Mouse (Mus musculus): ENCODE measurements around the gene Ptpn14. TPM values are rescaled to one million over a fixed set of nuclear protein-coding genes. Genes with fewer than 3 reads are reported as not detected.

Ptpn14 gene
- polyA plus RNA-seq, 1 experiment from 2014 or later, result 3.2 TPM

DNA sequence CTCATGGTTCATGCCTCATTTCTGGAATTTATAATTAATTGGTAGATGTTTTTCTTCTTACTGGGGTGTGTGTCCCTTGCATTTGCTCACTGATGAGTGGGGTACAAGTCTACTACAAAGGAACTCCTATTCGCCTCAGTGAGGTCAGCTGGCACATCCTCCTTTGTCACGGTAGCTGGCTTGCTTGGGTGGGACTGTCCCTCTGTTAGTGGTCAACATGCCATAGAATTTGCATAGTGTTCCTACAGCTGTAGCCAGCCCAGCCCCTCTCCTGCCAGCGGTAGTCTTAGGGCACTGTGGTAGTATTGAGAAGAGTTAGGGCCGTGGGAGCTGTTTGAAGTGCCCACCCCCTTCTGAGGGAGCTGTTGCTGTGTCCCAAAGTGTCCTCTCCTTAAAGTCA is 73.2 kb downstream of the Ptpn14 start:
- H3K27me3 ChIP-seq (replicated peaks; ENCODE audit: control insufficient read depth, insufficient read depth, low read length), result no peaks in the 10 kb centered on the region
- peaks cover under 1% of the 10 kb centered on the region for H3K4me1 ChIP-seq (replicated peaks; ENCODE audit: control insufficient read depth, insufficient read depth, low read length)
- H3K4me2 ChIP-seq, result no peak overlapping the region
- no peak overlapping the region for H3K9ac ChIP-seq (ENCODE audit: low read depth, low read length)
- 84% methylated on average over 4 of the region's 4 CpGs for WGBS
- H3K4me3 ChIP-seq (ENCODE audit: low read depth, low read length), result no peak overlapping the region
- no peaks in the 10 kb centered on the region for H3K9me3 ChIP-seq (ENCODE audit: control insufficient read depth, low read length)
- DNase-seq (ENCODE audit: low spot score) (no peak), ATAC-seq (replicated peaks; ENCODE audit: low FRiP score) (no peak)
- H3K27ac ChIP-seq (ENCODE audit: low read depth, low read length), result no peak overlapping the region
- no peaks in the 10 kb centered on the region; the same call in 1 of the 2 replicates for H3K36me3 ChIP-seq (ENCODE audit: control insufficient read depth, insufficient read depth, low read length)

DNA sequence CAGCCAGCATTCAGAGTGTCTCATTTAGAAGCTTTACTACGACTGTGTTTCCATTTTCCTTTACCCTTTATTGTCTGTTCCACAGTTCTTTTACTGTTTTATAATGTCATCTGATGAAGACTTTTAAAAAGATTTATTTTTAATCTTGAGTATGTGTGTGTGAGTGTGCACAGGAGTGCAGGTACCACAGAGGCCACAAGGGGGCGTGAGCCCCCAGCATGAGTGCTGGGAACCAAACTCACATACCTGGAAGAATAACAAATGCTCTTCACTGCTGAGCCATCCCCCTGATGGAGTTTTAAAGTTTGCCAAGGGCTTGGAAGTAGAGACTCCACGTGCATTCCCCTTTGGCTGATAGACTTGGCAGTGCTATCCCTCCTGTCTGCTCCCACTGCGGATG is 74.5 kb downstream of the Ptpn14 start:
- ATAC-seq (replicated peaks; ENCODE audit: low FRiP score) (no peak), DNase-seq (ENCODE audit: low spot score) (no peak)
- Histone ChIP-seq H3K27me3 (replicated peaks; ENCODE audit: control insufficient read depth, insufficient read depth, low read length) (no peaks in the 10 kb centered on the region), H3K4me3 (ENCODE audit: low read depth, low read length) (no peak overlapping the region), H3K4me2 (no peak overlapping the region), H3K9me3 (ENCODE audit: control insufficient read depth, low read length) (no peaks in the 10 kb centered on the region), H3K27ac (ENCODE audit: low read depth, low read length) (no peak overlapping the region), H3K9ac (ENCODE audit: low read depth, low read length) (no peak overlapping the region), H3K4me1 (replicated peaks; ENCODE audit: control insufficient read depth, insufficient read depth, low read length) (peaks cover 10% of the 10 kb centered on the region), H3K36me3 (ENCODE audit: control insufficient read depth, insufficient read depth, low read length) (no peaks in the 10 kb centered on the region; the same call in 1 of the 2 replicates)
- 91% methylated on average over 4 of the region's 4 CpGs for WGBS

DNA sequence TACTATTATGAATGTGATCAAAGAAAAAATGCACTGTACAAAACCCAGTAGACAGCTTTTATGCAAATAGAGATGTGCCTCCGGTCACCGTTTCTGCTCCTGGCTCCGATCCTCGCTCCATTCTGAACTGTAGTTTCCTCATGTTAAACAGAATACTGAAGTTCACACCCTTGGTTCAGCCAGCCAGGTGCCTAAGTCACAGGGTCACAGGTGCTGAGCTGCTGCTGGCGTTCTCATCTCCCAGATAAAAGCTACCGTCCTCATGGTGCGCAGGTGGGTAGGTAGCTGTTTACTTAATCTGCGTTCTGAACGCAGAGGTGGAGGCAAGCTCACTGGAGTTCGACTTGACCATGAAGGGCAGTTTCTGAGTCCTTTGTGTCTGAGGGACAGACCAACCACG is 75.7 kb downstream of the Ptpn14 start:
- no peak overlapping the region for H3K4me2 ChIP-seq
- 87% methylated on average over 11 of the region's 11 CpGs for WGBS
- no peaks in the 10 kb centered on the region for H3K27me3 ChIP-seq (replicated peaks; ENCODE audit: control insufficient read depth, insufficient read depth, low read length)
- no peaks in the 10 kb centered on the region; the same call in 1 of the 2 replicates for H3K36me3 ChIP-seq (ENCODE audit: control insufficient read depth, insufficient read depth, low read length)
- no peak overlapping the region for H3K27ac ChIP-seq (ENCODE audit: low read depth, low read length)
- H3K9me3 ChIP-seq (ENCODE audit: control insufficient read depth, low read length), result no peaks in the 10 kb centered on the region
- H3K4me1 ChIP-seq (replicated peaks; ENCODE audit: control insufficient read depth, insufficient read depth, low read length), result peaks cover 15% of the 10 kb centered on the region
- no peak overlapping the region for H3K9ac ChIP-seq (ENCODE audit: low read depth, low read length)
- ATAC-seq (replicated peaks; ENCODE audit: low FRiP score), result no peak
- no peak for DNase-seq (ENCODE audit: low spot score)
- H3K4me3 ChIP-seq (ENCODE audit: low read depth, low read length), result no peak overlapping the region

DNA sequence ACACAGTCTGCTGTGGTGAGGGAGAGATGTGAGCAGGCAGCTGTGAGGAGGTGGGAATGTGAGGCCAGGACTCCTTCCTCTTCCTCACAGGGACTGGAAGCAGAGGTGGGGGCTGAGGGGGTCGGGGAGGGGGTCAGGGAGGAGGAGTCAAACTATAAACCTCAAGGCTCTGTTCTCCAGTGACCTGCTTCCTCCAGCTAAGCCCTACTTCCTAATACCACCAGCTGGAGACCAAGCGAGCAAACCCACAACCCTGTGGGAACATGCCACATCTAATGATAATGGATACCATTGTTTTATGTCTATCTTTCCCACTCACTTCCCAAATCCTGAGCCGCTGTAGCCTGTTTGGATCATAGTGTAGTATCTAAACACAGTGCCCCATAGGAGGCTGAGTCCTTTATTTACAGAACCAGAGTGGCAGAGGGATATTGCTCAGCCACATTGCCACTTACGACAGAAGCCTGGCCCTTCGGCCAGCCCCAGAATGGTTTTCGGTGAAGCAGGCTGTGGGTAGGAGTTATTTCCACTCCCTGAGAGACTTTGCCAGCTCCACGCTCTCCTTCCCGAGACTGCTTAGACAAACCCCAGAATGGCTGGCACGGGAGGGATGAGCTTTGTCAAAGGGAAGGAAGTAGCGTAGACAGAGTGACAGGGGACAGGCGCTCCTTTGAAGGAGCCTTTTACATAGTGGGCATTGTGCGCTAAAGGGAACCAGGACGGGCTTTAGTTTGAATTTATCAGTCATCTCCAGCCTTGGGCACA is 78.6 kb downstream of the Ptpn14 start:
- WGBS, result 58% methylated on average over 13 of the region's 13 CpGs
- Histone ChIP-seq H3K36me3 (ENCODE audit: control insufficient read depth, insufficient read depth, low read length) (no peaks in the 10 kb centered on the region; the same call in 1 of the 2 replicates), H3K27me3 (replicated peaks; ENCODE audit: control insufficient read depth, insufficient read depth, low read length) (no peaks in the 10 kb centered on the region), H3K9me3 (ENCODE audit: control insufficient read depth, low read length) (no peaks in the 10 kb centered on the region), H3K27ac (ENCODE audit: low read depth, low read length) (no peak overlapping the region; the same call in 1 of the 2 replicates), H3K4me3 (ENCODE audit: low read depth, low read length) (no peak overlapping the region), H3K4me2 (no peak overlapping the region), H3K4me1 (replicated peaks; ENCODE audit: control insufficient read depth, insufficient read depth, low read length) (peaks cover 17% of the 10 kb centered on the region), H3K9ac (ENCODE audit: low read depth, low read length) (no peak overlapping the region)
- ATAC-seq (replicated peaks; ENCODE audit: low FRiP score) (no peak), DNase-seq (ENCODE audit: low spot score) (no peak)

DNA sequence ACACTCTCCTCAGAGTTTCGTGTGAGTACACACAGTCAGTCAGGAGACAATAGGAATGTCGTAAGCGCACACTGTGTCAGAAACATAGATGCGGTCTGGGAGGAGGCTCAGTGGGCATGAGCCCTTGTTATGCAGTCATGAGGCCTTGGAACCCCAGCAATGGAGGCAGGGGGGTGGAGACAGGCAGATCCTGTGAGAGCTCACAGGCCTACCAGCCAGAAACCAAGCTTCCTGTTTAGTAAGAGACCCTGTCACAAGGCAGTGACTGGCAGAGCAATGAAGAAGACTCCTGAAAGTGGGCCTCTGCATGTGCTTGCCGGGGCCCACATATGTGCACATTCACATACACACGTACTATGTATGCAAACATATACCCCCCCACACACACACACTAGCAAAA is 79.9 kb downstream of the Ptpn14 start:
- Histone ChIP-seq H3K4me1 (replicated peaks; ENCODE audit: control insufficient read depth, insufficient read depth, low read length) (peaks cover 17% of the 10 kb centered on the region), H3K36me3 (ENCODE audit: control insufficient read depth, insufficient read depth, low read length) (no peaks in the 10 kb centered on the region), H3K4me2 (no peak overlapping the region), H3K9ac (ENCODE audit: low read depth, low read length) (no peak overlapping the region), H3K27me3 (replicated peaks; ENCODE audit: control insufficient read depth, insufficient read depth, low read length) (no peaks in the 10 kb centered on the region), H3K4me3 (ENCODE audit: low read depth, low read length) (no peak overlapping the region), H3K27ac (ENCODE audit: low read depth, low read length) (peak overlapping the region; percentile 41; the same call in 1 of the 2 replicates), H3K9me3 (ENCODE audit: control insufficient read depth, low read length) (no peaks in the 10 kb centered on the region)
- ATAC-seq (replicated peaks; ENCODE audit: low FRiP score), result peak; percentile 23
- 84% methylated on average over 6 of the region's 6 CpGs for WGBS
- no peak for DNase-seq (ENCODE audit: low spot score)

DNA sequence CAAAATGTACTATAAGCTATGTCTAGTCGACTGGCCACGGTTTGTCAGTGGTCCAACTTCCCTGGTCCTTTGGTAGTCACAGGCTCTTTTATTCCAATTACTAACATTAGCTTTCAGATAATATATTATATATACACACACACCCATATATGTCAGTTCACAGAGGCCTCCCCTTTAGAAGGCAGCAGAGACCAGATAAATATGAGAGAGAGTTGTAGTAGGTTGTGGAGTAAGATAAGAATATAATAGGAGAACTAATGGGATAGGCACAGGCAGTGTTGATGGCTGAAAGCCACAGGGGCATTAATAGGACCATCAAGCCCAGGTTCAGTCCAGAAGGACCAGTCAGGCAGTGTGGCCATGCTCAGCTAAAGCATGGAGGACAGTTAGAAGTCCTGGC is 80.4 kb downstream of the Ptpn14 start:
- no peak for DNase-seq (ENCODE audit: low spot score)
- H3K27me3 ChIP-seq (replicated peaks; ENCODE audit: control insufficient read depth, insufficient read depth, low read length), result no peaks in the 10 kb centered on the region
- WGBS, result 78% methylated on average over 2 of the region's 2 CpGs
- no peak overlapping the region for H3K9ac ChIP-seq (ENCODE audit: low read depth, low read length)
- H3K4me1 ChIP-seq (replicated peaks; ENCODE audit: control insufficient read depth, insufficient read depth, low read length), result peaks cover 17% of the 10 kb centered on the region
- H3K27ac ChIP-seq (ENCODE audit: low read depth, low read length), result peak overlapping the region; percentile 41; the same call in 1 of the 2 replicates
- H3K36me3 ChIP-seq (ENCODE audit: control insufficient read depth, insufficient read depth, low read length), result no peaks in the 10 kb centered on the region
- H3K4me3 ChIP-seq (ENCODE audit: low read depth, low read length), result no peak overlapping the region
- H3K9me3 ChIP-seq (ENCODE audit: control insufficient read depth, low read length), result no peaks in the 10 kb centered on the region
- no peak overlapping the region for H3K4me2 ChIP-seq
- peak; percentile 88 for ATAC-seq (replicated peaks; ENCODE audit: low FRiP score)

DNA sequence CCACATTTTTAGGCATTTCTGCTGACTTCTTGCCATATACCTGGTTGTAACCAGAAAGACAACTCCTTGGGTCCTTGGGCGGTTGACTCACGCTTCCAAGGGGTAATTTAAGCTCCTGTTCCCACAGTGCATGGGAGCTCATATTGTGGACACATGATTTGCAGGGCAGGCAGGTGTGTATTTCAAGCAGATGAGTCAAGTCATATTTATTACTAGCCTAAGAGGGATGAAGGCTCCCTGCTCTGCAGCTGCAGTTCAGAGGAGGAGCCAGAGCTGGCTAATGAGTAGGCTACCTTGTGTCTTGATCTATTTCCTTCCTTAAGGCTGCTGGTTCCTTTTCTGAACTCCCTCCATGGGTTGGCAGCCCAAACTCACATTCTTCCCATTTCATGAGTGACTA is 83.7 kb downstream of the Ptpn14 start:
- H3K4me3 ChIP-seq (ENCODE audit: low read depth, low read length), result no peak overlapping the region
- no peak overlapping the region for H3K9ac ChIP-seq (ENCODE audit: low read depth, low read length)
- no peaks in the 10 kb centered on the region for H3K27me3 ChIP-seq (replicated peaks; ENCODE audit: control insufficient read depth, insufficient read depth, low read length)
- DNase-seq (ENCODE audit: low spot score) (no peak), ATAC-seq (replicated peaks; ENCODE audit: low FRiP score) (no peak)
- no peak overlapping the region for H3K4me2 ChIP-seq
- no peak overlapping the region for H3K27ac ChIP-seq (ENCODE audit: low read depth, low read length)
- H3K4me1 ChIP-seq (replicated peaks; ENCODE audit: control insufficient read depth, insufficient read depth, low read length), result peaks cover 13% of the 10 kb centered on the region
- no peaks in the 10 kb centered on the region for H3K9me3 ChIP-seq (ENCODE audit: control insufficient read depth, low read length)
- no peaks in the 10 kb centered on the region for H3K36me3 ChIP-seq (ENCODE audit: control insufficient read depth, insufficient read depth, low read length)
- WGBS, result 86% methylated on average over 2 of the region's 2 CpGs

DNA sequence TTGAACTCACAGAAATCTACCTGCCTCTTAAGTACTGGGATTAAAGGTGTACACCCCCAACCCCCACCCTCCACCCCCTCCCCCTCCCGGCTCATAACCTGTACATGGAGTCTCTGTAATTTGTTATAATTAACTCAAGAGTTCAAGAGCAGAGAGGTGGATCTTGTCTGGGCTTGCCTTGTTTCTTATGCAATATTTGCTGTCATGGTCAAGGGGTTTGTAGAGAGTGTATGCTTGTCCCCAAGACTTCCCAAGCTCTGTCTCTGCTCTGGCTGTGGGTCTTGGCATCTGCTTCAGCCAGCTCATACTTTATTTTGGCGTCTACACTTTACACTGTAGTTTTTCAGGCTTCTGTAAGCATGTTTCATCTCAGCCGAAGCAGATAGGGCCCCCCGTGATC is 86.3 kb downstream of the Ptpn14 start:
- no peak overlapping the region for H3K9ac ChIP-seq (ENCODE audit: low read depth, low read length)
- WGBS, result 79% methylated on average over 4 of the region's 4 CpGs
- DNase-seq (ENCODE audit: low spot score) (no peak), ATAC-seq (replicated peaks; ENCODE audit: low FRiP score) (no peak)
- no peaks in the 10 kb centered on the region for H3K36me3 ChIP-seq (ENCODE audit: control insufficient read depth, insufficient read depth, low read length)
- no peaks in the 10 kb centered on the region for H3K27me3 ChIP-seq (replicated peaks; ENCODE audit: control insufficient read depth, insufficient read depth, low read length)
- no peaks in the 10 kb centered on the region for H3K9me3 ChIP-seq (ENCODE audit: control insufficient read depth, low read length)
- H3K4me1 ChIP-seq (replicated peaks; ENCODE audit: control insufficient read depth, insufficient read depth, low read length), result no peaks in the 10 kb centered on the region
- H3K27ac ChIP-seq (ENCODE audit: low read depth, low read length), result no peak overlapping the region
- no peak overlapping the region for H3K4me2 ChIP-seq
- no peak overlapping the region for H3K4me3 ChIP-seq (ENCODE audit: low read depth, low read length)

DNA sequence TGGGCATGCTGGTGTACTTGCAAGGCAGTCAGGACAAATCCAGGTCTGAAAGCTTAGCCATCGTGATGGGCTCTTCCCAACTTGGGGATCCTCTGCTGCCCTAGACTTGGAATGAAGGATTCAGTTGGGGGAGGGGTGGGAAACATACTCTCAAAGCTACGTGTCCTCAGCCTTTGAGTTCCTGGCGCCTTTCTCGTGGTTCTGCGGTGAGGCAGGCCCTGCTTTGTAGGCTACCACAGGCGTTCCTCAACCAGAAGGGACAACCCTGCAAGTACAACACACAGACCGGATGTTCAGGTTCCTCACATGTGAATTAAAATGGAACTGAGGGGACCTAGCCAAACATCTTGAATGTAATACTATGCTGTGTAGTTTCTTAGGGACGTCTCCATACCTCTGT is 89.0 kb downstream of the Ptpn14 start:
- Histone ChIP-seq H3K27ac (ENCODE audit: low read depth, low read length) (no peak overlapping the region), H3K4me1 (replicated peaks; ENCODE audit: control insufficient read depth, insufficient read depth, low read length) (no peaks in the 10 kb centered on the region; the same call in 1 of the 2 replicates)

More for the DNA sequence above, 89.0 kb downstream of the Ptpn14 start:
- WGBS, result 76% methylated on average over 8 of the region's 8 CpGs
- Histone ChIP-seq H3K36me3 (ENCODE audit: control insufficient read depth, insufficient read depth, low read length) (no peaks in the 10 kb centered on the region), H3K9me3 (ENCODE audit: control insufficient read depth, low read length) (no peaks in the 10 kb centered on the region), H3K4me3 (ENCODE audit: low read depth, low read length) (no peak overlapping the region), H3K27me3 (replicated peaks; ENCODE audit: control insufficient read depth, insufficient read depth, low read length) (no peaks in the 10 kb centered on the region), H3K9ac (ENCODE audit: low read depth, low read length) (no peak overlapping the region), H3K4me2 (no peak overlapping the region)
- ATAC-seq (replicated peaks; ENCODE audit: low FRiP score) (no peak), DNase-seq (ENCODE audit: low spot score) (no peak)

All from liver, embryonic 11.5 days (tissue).